Mouse (Mus musculus) urinary bladder, postnatal 25 days (tissue): ENCODE measurements at regions not wholly inside any gene's neighbourhood (a gene's known extent, or its start where the extent isn't known, plus 50 kb on each side); places are given as distances from the start of the nearest gene placed in this dataset.

Source experiments
- DNase-seq: peaks from one replicate; pipeline ENCODE4 v3.0.0; 2022; ENCODE audit warnings: low spot score

GRCm38 (mm10) chr10:111558675-111559340 lies 52.7 kb downstream of the Phlda1 start:
- no peak for DNase-seq

GRCm38 (mm10) chr10:111559341-111560246 lies 53.5 kb downstream of the Phlda1 start:
- no peak for DNase-seq

GRCm38 (mm10) chr10:111562628-111563027 lies 56.5 kb downstream of the Phlda1 start:
- DNase-seq = no peak

GRCm38 (mm10) chr10:111566873-111567381 lies 60.8 kb downstream of the Phlda1 start:
- no peak for DNase-seq

GRCm38 (mm10) chr10:111570501-111571258 lies 64.6 kb downstream of the Phlda1 start:
- no peak for DNase-seq

GRCm38 (mm10) chr10:111574231-111574630 lies 68.1 kb downstream of the Phlda1 start:
- no peak for DNase-seq

GRCm38 (mm10) chr10:111574812-111575211 lies 68.7 kb downstream of the Phlda1 start:
- no peak for DNase-seq

GRCm38 (mm10) chr10:111575256-111575655 lies 69.2 kb downstream of the Phlda1 start:
- DNase-seq = no peak

- no peak for DNase-seq
These were observed 69.8 kb downstream of the Phlda1 start for GRCm38 (mm10) chr10:111575926-111576325.

- DNase-seq = peak; percentile 10
These were observed 70.4 kb downstream of the Phlda1 start for GRCm38 (mm10) chr10:111576395-111577069.

- no peak for DNase-seq
These were observed 72.5 kb downstream of the Phlda1 start for GRCm38 (mm10) chr10:111578536-111578935.

- DNase-seq = no peak
These were observed 73.4 kb downstream of the Phlda1 start for GRCm38 (mm10) chr10:111579481-111579880.

- no peak for DNase-seq
These were observed 74.5 kb downstream of the Phlda1 start for GRCm38 (mm10) chr10:111580401-111581100.

- DNase-seq = no peak
These were observed 75.8 kb downstream of the Phlda1 start for GRCm38 (mm10) chr10:111581847-111582246.

- no peak for DNase-seq
These were observed 76.4 kb downstream of the Phlda1 start for GRCm38 (mm10) chr10:111582321-111583123.

GRCm38 (mm10) chr10:111583124-111583743 lies 77.1 kb downstream of the Phlda1 start:
- no peak for DNase-seq

GRCm38 (mm10) chr10:111583744-111584152 lies 77.7 kb downstream of the Phlda1 start:
- no peak for DNase-seq

GRCm38 (mm10) chr10:111587891-111588611 lies 82.0 kb downstream of the Phlda1 start:
- DNase-seq = no peak

- DNase-seq = no peak
These were observed 83.1 kb downstream of the Phlda1 start for GRCm38 (mm10) chr10:111589186-111589585.
